Mouse (Mus musculus) inflammation-experienced regulatory T-cells, adult 6 months (primary cell): ENCODE results near the gene Cryba4. TPM values are rescaled to one million over a fixed set of nuclear protein-coding genes. Genes with fewer than 3 reads are reported as not detected.
A peak's percentile ranks its signal among the peaks of the same experiment; 100 is the strongest.

Experiments used
- ATAC-seq: one replicate; pipeline ENCODE4 v1.8.0; 2017
- polyA plus RNA-seq, 3 experiments: library from polyadenylated mRNA; unstranded; fragments of 100-300 nt; shearing (Covaris generic); gene quantifications; one replicate each; pipeline ENCODE4 v1.2.1; 2017

The Cryba4 gene
- polyA plus RNA-seq, result 1 to 10 TPM in 1 of 3 experiments, under 1 TPM in 1, not detected in 1; 0.56 to 1.3 TPM

- no peak for ATAC-seq
Measured at GRCm38 (mm10) chr5:112252400-112252799, at the start of gene Cryba4. TSS of gene Cryba4 (minus strand) at chr5:112252518.

DNA sequence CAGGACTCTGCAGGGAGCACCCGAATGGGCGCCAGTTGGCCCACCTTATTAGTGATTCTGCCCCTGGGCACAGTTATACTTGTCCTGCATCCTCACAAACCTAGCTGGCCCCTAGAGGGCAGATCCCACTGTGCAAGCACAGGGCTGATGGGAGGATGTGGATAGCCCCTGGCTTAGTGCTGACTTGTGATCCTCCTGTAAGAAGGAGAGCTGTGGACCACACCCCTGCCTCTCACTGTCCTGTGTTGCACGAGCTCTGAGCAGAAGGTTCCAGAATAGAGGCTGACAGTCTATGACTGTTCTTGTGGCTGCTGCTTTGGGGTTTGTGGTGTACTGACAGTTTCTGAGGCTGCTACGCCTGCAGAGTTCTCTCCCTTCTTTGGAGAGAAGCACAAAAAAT is 49.4 kb upstream of the Cryba4 start:
- ATAC-seq, result peak; percentile 14

GRCm38 (mm10) chr5:112300721-112301308 is 48.5 kb upstream of the Cryba4 start:
- ATAC-seq, result no peak

DNA sequence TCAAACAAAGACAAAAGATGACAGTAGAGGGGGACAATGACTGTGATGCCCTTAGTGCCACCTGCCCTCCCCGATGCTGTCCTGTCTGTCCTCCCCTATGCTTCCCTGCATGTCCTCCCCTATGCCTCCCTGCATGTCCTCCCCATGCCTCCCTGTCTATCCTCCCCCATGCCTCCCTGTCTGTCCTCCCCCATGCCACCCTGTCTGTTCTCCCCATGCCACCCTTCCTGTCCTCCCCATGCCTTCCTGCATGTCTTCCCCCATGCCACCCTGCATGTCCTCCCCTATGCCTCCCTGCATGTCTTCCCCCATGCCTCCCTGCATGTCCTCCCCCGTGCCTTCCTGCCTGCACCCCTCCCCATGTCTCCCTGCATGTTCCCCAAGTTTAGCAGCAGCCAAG is 47.8 kb upstream of the Cryba4 start:
- ATAC-seq, result no peak

DNA sequence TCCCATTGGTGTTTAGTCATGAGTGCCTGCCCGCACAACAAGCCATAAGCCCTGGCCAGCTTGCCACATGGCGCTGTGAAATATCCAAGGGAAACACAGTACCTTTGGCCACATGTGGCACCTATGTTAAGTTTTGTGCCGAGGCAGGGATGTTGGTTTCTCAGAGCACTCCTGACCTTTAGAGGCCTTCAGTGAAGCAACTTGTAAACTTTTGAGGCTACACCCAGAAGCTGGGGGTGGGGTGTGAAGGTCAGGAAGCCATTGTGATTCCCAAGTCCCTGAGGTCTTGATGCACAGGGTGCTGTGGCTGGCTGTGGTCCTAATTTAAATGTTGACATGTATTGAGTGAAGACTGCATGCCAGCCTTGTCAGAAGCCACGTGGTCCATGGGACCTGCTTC is 47.1 kb upstream of the Cryba4 start:
- ATAC-seq, result no peak

GRCm38 (mm10) chr5:112298226-112298988 is 46.1 kb upstream of the Cryba4 start:
- peak; percentile 52 for ATAC-seq

DNA sequence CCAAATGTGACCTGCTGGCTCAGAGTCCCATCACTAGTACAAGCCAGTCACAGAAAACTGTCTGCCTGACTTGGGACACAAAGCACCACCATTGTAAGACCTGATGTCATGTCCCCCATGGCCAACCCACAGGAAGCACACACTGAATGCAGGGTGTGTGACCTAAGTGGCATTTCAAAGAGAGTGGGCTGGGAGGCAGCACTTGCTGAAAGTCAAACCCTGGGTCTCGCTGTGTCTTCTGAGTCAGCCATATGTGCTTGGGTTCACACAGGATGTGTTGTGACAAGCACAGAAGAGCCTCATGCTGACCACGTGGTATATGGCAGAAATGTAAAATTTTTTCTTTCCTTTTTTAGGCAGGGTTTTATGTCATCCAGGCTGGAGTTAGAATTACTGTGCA is 44.9 kb upstream of the Cryba4 start:
- peak; percentile 81 for ATAC-seq

GRCm38 (mm10) chr5:112296404-112297181 is 44.3 kb upstream of the Cryba4 start:
- ATAC-seq, result no peak

DNA sequence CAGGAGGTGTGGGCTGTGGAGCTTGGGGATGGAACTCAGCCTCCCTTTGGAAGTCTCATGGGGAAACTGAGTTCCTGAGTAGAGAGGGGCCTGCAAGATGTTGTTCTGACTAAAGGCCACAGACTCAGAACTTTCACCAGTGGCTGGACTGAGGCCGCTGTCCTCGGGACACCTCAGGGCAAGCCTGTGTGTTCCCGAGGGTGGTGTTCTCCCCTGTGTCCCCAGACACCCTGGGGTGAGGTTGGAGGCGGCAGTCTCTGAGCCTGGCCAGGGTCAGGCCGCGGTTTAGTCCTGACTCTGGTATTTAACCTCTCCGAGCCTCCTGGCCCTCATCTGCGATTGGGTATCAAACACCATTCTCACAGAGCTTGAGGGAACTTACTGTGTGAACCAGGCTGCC is 43.2 kb upstream of the Cryba4 start:
- no peak for ATAC-seq

DNA sequence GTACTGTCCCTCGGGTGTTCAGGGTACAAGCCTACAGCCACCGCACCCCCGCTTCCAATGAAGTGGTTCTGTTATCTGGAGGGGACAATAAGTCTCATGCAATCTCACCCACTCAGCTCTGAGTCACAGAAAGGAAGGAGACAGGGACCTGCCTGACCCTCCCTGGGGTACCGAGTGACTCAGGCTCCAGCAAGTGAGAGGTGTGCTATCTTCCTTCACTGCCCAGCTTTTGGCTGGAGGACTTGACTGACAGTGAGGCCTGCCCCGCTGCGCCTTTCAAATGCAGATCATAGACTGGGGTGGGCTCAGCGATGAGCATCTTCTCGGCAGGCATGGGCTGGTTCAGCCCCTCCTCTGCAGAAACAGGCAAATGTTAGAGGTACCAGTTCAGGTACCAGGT is 42.8 kb upstream of the Cryba4 start:
- ATAC-seq, result no peak

- no peak for ATAC-seq
Measured at GRCm38 (mm10) chr5:112294696-112295095, 42.4 kb upstream of the Cryba4 start.

- no peak for ATAC-seq
Measured at GRCm38 (mm10) chr5:112293800-112294199, 41.5 kb upstream of the Cryba4 start.

DNA sequence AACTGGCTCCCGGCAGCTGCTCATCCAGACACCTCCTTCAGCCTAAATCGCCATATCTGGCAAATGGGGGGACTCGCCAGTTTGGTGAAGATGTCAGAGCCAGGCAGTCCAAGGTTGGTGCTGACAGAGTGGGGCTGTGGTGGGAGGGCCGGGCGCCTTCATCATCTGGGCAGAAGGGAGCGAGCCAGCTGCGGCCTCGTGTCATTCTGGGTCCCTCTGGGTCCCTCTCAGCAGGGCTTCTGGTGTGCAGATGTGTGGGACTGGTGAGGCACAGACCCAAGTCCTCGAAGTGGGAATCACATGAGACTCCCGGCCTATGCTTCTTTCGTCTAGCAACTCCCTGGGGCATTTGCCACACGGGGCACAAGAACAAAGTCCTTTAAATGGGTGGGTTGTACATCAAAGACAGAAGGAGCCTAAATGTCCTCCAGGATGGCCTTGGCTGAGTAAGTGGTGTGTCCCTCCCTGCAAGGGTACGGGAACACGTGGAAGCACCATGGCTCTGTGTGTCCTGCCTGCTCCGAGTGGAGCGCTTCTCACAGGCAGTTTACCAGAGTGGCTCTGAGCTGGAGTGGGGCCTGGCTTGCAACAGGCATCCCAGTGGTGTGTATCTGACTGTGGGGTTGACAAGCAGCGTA is 40.1 kb upstream of the Cryba4 start:
- no peak for ATAC-seq

- no peak for ATAC-seq
Measured at GRCm38 (mm10) chr5:112291866-112292265, 39.5 kb upstream of the Cryba4 start.

DNA sequence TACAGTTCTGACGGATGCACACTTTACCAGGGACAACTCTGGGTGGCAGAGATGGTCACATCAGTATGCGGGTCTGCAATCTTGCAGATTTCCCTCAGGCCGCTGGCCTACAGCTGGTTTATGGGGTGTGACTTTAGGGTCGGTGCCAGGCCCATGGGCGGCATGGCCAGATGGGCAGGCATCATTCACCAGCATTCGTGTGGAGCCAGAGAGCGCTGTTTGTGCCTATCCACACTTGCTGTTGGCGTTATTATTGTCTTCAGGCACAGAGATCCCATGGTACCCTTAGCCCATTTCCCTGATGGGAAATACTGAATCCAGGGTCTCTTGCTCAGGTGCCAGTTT is 38.2 kb upstream of the Cryba4 start:
- no peak for ATAC-seq

DNA sequence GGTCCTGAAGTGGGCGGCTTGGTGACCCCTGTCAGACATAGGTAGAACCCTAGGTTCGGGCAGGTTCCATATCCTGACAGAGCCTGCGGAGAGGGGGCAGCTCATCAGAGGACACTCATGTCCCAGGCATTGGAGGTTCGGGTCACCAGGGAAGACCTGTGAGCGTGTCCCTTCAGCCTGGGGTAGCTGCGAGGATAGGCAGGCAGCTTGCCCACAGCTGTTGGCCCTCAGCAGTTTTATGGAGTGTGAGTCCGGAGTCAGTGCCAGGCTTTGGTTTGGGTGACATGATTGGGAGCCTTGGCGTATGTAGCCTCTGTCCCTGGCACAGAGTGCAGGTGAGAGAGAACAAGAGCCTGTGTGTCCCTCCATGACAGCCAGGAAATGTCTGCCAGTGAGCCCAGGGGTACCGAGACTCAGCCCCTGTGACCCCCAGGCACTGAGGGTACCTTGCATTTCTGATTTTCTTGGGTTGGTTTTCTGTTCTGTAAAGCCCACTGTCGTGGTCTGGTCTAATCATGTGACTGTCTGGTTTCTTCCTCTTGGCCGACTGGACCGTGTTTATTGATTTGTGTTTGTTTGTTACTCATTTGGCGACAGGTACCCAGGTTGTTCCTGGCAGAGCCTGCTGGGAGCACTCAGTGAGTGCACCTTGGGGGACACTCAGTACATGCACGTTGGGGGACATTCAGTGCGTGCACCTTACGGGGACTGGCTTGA is 37.7 kb upstream of the Cryba4 start:
- ATAC-seq, result no peak

- ATAC-seq, result no peak
Measured at GRCm38 (mm10) chr5:112289236-112289635, 36.9 kb upstream of the Cryba4 start.

GRCm38 (mm10) chr5:112288193-112289141 is 36.1 kb upstream of the Cryba4 start:
- ATAC-seq, result no peak

DNA sequence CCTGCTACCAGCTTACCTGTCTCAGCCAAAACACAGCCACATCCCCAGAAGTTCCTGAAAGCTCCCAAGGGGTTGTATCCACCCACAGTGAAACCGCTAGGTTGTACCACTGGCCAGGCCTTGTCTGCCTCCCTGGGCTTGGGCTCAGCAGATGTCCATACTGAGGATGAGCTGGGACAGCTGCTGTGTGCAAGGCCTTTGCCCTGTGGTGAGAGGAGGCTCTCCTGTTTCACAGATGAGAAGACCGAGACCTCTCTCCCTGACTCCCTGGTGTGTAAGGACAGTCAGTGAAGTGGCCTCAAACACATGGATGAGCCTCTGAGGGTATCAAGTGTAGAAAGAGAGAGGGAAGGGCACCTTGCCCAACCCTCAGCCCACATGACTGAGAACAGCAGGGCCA is 35.3 kb upstream of the Cryba4 start:
- no peak for ATAC-seq

DNA sequence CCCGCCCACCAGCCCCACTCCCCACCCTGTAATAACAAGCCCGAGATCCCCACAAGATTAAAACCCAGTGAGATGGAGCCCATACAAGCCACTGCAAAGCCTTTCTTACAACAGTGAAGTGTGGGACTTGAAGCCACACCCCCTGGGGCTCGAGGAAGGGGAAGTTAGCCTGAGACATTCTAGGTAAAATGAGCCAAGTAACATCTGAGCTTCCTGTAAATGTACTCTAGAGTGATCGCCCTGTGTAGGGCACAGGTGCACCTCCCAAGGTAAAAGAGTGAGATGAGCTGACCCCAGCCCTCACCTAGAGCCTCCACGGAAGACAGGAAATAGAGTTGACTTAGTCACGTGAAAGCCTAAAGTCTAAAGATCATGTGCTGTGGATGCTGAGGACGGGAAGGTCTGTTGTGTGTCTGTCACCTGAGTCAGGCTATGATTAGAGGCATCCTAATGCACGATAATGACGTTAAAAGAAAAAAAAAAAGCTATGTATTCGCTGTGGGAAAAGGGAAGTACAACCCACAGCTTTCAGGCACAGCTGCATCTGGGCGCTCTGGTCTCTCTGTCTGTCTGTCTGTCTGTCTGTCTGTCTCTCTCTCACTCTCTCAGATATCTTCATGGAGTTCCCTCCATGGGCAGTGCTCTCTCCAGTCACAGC is 34.8 kb upstream of the Cryba4 start:
- peak; percentile 82 for ATAC-seq

GRCm38 (mm10) chr5:112286608-112286983 is 34.3 kb upstream of the Cryba4 start:
- ATAC-seq, result peak; percentile 51
